Mouse (Mus musculus) bone marrow, adult 2 months (tissue): ENCODE results near the gene Hjurp.

Experiments
- CTCF ChIP-seq: fragments of 200-500 bp; IDR thresholded peaks from 2 replicates; pipeline ENCODE4 v1.5.1; 2011; ENCODE audit warnings: low read length, control low read depth; ENCODE audit not compliant: control insufficient read depth, insufficient read depth
- POLR2A ChIP-seq: fragments of 200-500 bp; IDR thresholded peaks from 2 replicates; pipeline ENCODE4 v1.6.1; 2011; ENCODE audit warnings: low read depth, mild to moderate bottlenecking, control low read depth, low read length, borderline replicate concordance; ENCODE audit not compliant: control insufficient read depth

GRCm38 (mm10) chr1:88238771-88239170 lies 38.7 kb downstream of the Hjurp start:
- TF ChIP-seq CTCF (no peak), POLR2A (no peak)
